Mouse (Mus musculus): ENCODE results near the gene Otx2.

- TF ChIP-seq CTCF (IDR thresholded peaks at IDR 0.05; ENCODE audit: insufficient read depth, low read length) (no peak), POLR2A (IDR thresholded peaks at IDR 0.05; ENCODE audit: borderline replicate concordance, extremely low read depth, low read depth, low read length) (no peak)
These were observed 7.6 kb downstream of the Otx2 start for GRCm38 (mm10) chr14:48665816-48666661.
